Mouse (Mus musculus): ENCODE measurements around the gene Stx18.

DNA sequence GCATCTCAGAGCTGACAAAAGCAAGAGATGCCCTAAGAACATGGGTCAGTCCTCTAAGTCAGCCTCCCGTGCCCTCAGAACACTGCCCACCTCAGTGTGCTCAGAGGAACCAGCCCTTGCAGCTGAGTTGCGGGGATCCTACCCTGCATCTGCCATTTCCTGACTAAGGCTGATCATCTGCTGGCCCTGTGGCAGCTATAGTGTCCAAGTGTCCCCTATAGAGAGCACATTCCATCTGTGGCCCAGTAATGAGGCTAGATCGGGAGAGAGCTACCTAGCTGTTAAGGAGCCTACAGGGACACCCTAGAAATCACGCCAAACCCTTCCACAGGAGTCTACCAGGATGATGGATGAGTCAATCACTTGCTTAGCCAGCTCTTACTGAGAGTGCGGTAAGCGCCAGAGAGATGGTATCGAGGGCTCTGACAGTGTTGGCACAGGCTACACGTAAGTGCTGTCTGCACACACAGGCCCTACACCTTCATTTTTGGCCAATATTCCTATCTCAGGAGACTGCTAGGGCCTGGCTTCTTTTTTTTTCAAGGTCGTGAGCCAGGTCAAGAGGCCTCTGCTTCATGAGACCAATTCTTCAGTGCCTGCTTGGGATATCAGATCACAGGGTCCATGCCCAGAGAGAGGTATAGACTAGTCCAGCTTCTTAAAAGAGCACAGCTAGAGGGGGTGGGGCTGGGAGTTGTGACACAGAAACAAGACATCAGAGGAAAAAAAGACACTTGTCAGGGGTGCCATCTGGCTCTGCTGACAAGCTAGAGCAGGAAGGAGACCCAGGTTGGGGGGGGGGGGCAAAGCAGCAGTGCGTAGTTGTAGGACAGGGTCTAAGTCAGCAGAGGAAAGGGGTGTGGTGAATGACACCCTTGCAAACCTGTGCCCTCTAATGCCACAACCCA, 113.9 kb downstream of the Stx18 start:
- TF ChIP-seq MAFK (IDR thresholded peaks at IDR 0.05; ENCODE audit: insufficient read depth, low read depth, low read length), result no peak
- TF ChIP-seq ZNF384 (IDR thresholded peaks at IDR 0.05; ENCODE audit: low read depth, low read length), result no peak

Data from ES-E14 (cell line).